Mouse (Mus musculus): ENCODE results near the gene Tmem115. TPM values are rescaled to one million over a fixed set of nuclear protein-coding genes. Genes with fewer than 3 reads are reported as not detected.

Tmem115 gene
- total and polyA plus RNA-seq, 2 experiments from 2014 or later = 49.7 to 51.4 TPM

GRCm38 (mm10) chr9:107508266-107508665 is 25.5 kb upstream of the Tmem115 start:
- no peak overlapping the region for H3K4me3 ChIP-seq (ENCODE audit: low read depth, low read length)
- H3K27me3 ChIP-seq (ENCODE audit: insufficient read depth, low read length) = no peaks in the 10 kb centered on the region
- DNase-seq = peak; percentile 81
- peak; percentile 88 for ATAC-seq
- TF ChIP-seq CTCF (IDR thresholded peaks at IDR 0.05; ENCODE audit: low read depth) = peak; percentile 61
- peaks cover 28% of the 10 kb centered on the region for H3K4me1 ChIP-seq (ENCODE audit: insufficient read depth)
- 0 out of 2 replicates have a peak overlapping the region, but pooled peaks have one; percentile 10 for H3K4me2 ChIP-seq (ENCODE audit: low read depth)
- H3K9ac ChIP-seq = no peak overlapping the region
- WGBS = 25% methylated on average over 10 of the region's 10 CpGs
- H3K27ac ChIP-seq (ENCODE audit: low read depth, low read length) = no peak overlapping the region
- H3K36me3 ChIP-seq (ENCODE audit: insufficient read depth) = no peaks in the 10 kb centered on the region
- H3K9me3 ChIP-seq (ENCODE audit: low read length) = no peaks in the 10 kb centered on the region

- peak; percentile 39 for TF ChIP-seq CTCF (IDR thresholded peaks at IDR 0.05; ENCODE audit: low read depth)
- no peaks in the 10 kb centered on the region for H3K36me3 ChIP-seq (ENCODE audit: insufficient read depth)
- H3K4me1 ChIP-seq (ENCODE audit: insufficient read depth) = peaks cover 28% of the 10 kb centered on the region
- no peak overlapping the region for H3K4me3 ChIP-seq (ENCODE audit: low read depth, low read length)
- H3K27ac ChIP-seq (ENCODE audit: low read depth, low read length) = no peak overlapping the region
- no peak overlapping the region for H3K9ac ChIP-seq
- 81% methylated on average over 14 of the region's 14 CpGs for WGBS
- no peaks in the 10 kb centered on the region for H3K27me3 ChIP-seq (ENCODE audit: insufficient read depth, low read length)
- H3K4me2 ChIP-seq (ENCODE audit: low read depth) = no peak overlapping the region
- ATAC-seq (no peak), DNase-seq (no peak)
- H3K9me3 ChIP-seq (ENCODE audit: low read length) = no peaks in the 10 kb centered on the region
These were observed 23.2 kb upstream of the Tmem115 start for GRCm38 (mm10) chr9:107510384-107511100.

GRCm38 (mm10) chr9:107511436-107511835 is 22.3 kb upstream of the Tmem115 start:
- 31% methylated on average over 8 of the region's 8 CpGs for WGBS
- peaks cover 21% of the 10 kb centered on the region for H3K4me1 ChIP-seq (ENCODE audit: insufficient read depth)
- no peak overlapping the region for H3K4me2 ChIP-seq (ENCODE audit: low read depth)
- H3K27ac ChIP-seq (ENCODE audit: low read depth, low read length) = no peak overlapping the region
- H3K9me3 ChIP-seq (ENCODE audit: low read length) = no peaks in the 10 kb centered on the region
- no peak overlapping the region for H3K4me3 ChIP-seq (ENCODE audit: low read depth, low read length)
- no peaks in the 10 kb centered on the region for H3K27me3 ChIP-seq (ENCODE audit: insufficient read depth, low read length)
- H3K36me3 ChIP-seq (ENCODE audit: insufficient read depth) = no peaks in the 10 kb centered on the region
- H3K9ac ChIP-seq = no peak overlapping the region
- no peak for DNase-seq
- no peak for ATAC-seq
- no peak for TF ChIP-seq CTCF (IDR thresholded peaks at IDR 0.05; ENCODE audit: low read depth)

- WGBS = 43% methylated on average over 16 of the region's 16 CpGs
- no peak overlapping the region for H3K27ac ChIP-seq (ENCODE audit: low read depth, low read length)
- DNase-seq (no peak), ATAC-seq (no peak)
- H3K36me3 ChIP-seq (ENCODE audit: insufficient read depth) = no peaks in the 10 kb centered on the region
- no peak overlapping the region for H3K9ac ChIP-seq
- no peak for TF ChIP-seq CTCF (IDR thresholded peaks at IDR 0.05; ENCODE audit: low read depth)
- no peak overlapping the region for H3K4me3 ChIP-seq (ENCODE audit: low read depth, low read length)
- H3K4me2 ChIP-seq (ENCODE audit: low read depth) = no peak overlapping the region
- H3K4me1 ChIP-seq (ENCODE audit: insufficient read depth) = peaks cover 12% of the 10 kb centered on the region
- H3K27me3 ChIP-seq (ENCODE audit: insufficient read depth, low read length) = no peaks in the 10 kb centered on the region
- no peaks in the 10 kb centered on the region for H3K9me3 ChIP-seq (ENCODE audit: low read length)
These were observed 21.4 kb upstream of the Tmem115 start for GRCm38 (mm10) chr9:107512326-107512725.

GRCm38 (mm10) chr9:107514303-107514955 is 19.3 kb upstream of the Tmem115 start:
- H3K4me3 ChIP-seq (ENCODE audit: low read depth, low read length) = no peak overlapping the region
- no peaks in the 10 kb centered on the region for H3K27me3 ChIP-seq (ENCODE audit: insufficient read depth, low read length)
- no peak overlapping the region for H3K4me2 ChIP-seq (ENCODE audit: low read depth)
- no peaks in the 10 kb centered on the region for H3K36me3 ChIP-seq (ENCODE audit: insufficient read depth)
- H3K9me3 ChIP-seq (ENCODE audit: low read length) = no peaks in the 10 kb centered on the region
- H3K27ac ChIP-seq (ENCODE audit: low read depth, low read length) = no peak overlapping the region
- TF ChIP-seq CTCF (IDR thresholded peaks at IDR 0.05; ENCODE audit: low read depth) = peak; percentile 100
- ATAC-seq (peak; percentile 86), DNase-seq (peak; percentile 93)
- no peak overlapping the region for H3K9ac ChIP-seq
- 28% methylated on average over 14 of the region's 14 CpGs for WGBS
- H3K4me1 ChIP-seq (ENCODE audit: insufficient read depth) = 0 out of 2 replicates have a peak, but pooled peaks cover 2% of the 10 kb centered on the region

GRCm38 (mm10) chr9:107520331-107520730 is 13.4 kb upstream of the Tmem115 start:
- no peak overlapping the region for H3K4me3 ChIP-seq (ENCODE audit: low read depth, low read length)
- no peak overlapping the region for H3K9ac ChIP-seq
- ATAC-seq (no peak), DNase-seq (no peak)
- H3K36me3 ChIP-seq (ENCODE audit: insufficient read depth) = no peaks in the 10 kb centered on the region
- no peaks in the 10 kb centered on the region for H3K9me3 ChIP-seq (ENCODE audit: low read length)
- H3K27ac ChIP-seq (ENCODE audit: low read depth, low read length) = no peak overlapping the region
- no peak overlapping the region for H3K4me2 ChIP-seq (ENCODE audit: low read depth)
- no peak for TF ChIP-seq CTCF (IDR thresholded peaks at IDR 0.05; ENCODE audit: low read depth)
- 34% methylated on average over 6 of the region's 6 CpGs for WGBS
- H3K4me1 ChIP-seq (ENCODE audit: insufficient read depth) = no peaks in the 10 kb centered on the region
- no peaks in the 10 kb centered on the region for H3K27me3 ChIP-seq (ENCODE audit: insufficient read depth, low read length)

- TF ChIP-seq CTCF (IDR thresholded peaks at IDR 0.05; ENCODE audit: low read depth) = no peak
- DNase-seq (no peak), ATAC-seq (no peak)
- H3K9me3 ChIP-seq (ENCODE audit: low read length) = no peaks in the 10 kb centered on the region
- no peak overlapping the region for H3K4me2 ChIP-seq (ENCODE audit: low read depth)
- 65% methylated on average over 5 of the region's 5 CpGs for WGBS
- H3K27ac ChIP-seq (ENCODE audit: low read depth, low read length) = no peak overlapping the region
- no peak overlapping the region for H3K9ac ChIP-seq
- H3K36me3 ChIP-seq (ENCODE audit: insufficient read depth) = no peaks in the 10 kb centered on the region
- no peak overlapping the region for H3K4me3 ChIP-seq (ENCODE audit: low read depth, low read length)
- no peaks in the 10 kb centered on the region for H3K4me1 ChIP-seq (ENCODE audit: insufficient read depth)
- H3K27me3 ChIP-seq (ENCODE audit: insufficient read depth, low read length) = 0 out of 2 replicates have a peak, but pooled peaks cover 3% of the 10 kb centered on the region
These were observed 12.6 kb upstream of the Tmem115 start for GRCm38 (mm10) chr9:107521190-107521589.
